Mouse (Mus musculus): ENCODE data around the gene Got1.

DNA sequence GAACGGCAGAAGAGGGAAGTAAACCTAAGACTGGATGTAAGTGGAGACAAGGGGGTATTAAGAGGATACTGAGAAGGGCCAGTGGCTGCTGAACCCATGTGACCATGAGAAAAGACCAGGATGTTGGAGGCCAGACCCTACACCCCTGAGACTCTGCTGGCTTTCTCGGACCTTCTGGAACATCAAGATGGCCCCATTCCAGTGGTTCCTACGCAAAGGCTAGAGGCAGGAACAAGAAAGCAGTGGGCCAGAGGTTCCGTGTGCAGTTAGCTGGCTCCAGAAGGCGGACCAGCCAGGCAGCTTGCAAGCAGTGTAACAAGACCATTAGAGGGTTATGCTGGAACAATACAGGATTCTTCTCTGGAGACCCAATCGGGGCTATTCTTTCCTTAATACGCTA is 27.0 kb downstream of the Got1 start:
- TF ChIP-seq CTCF (IDR thresholded peaks at IDR 0.05) (no peak), EP300 (IDR thresholded peaks at IDR 0.05) (no peak)

Measured in lung, postnatal 0 days (tissue).